Mouse (Mus musculus) CH12.LX (cell line): ENCODE measurements around the gene Ppp1r35. TPM values are rescaled to one million over a fixed set of nuclear protein-coding genes. Genes with fewer than 3 reads are reported as not detected.

Source experiments
- DNase-seq: peaks from one replicate; pipeline ENCODE4 v3.0.0-alpha.2; 2013; ENCODE audit errors: extremely low read depth
- H3K27ac ChIP-seq: 2 replicates; pipeline ENCODE4 v1.5.1; 2012; ENCODE audit warnings: low read depth, mild to moderate bottlenecking, control low read depth, moderate library complexity; ENCODE audit not compliant: insufficient read depth
- H3K27me3 ChIP-seq: replicated peaks from 2 replicates; pipeline ENCODE3; 2012; ENCODE audit warnings: inconsistent platforms
- H3K36me3 ChIP-seq, 2 experiments: replicated peaks in 1 of 2; 2 replicates each; pipeline versions ENCODE3 to v1.6.1; 2012; ENCODE audit warnings: inconsistent platforms in 1 of 2, low read length in 1 of 2, mild to moderate bottlenecking in 1 of 2, mixed read lengths in 1 of 2, moderate library complexity in 1 of 2; ENCODE audit not compliant: control insufficient read depth in 1 of 2, insufficient read depth in 1 of 2
- H3K4me1 ChIP-seq, 2 experiments: 2 replicates each; pipeline ENCODE4 v1.6.1; 2012; ENCODE audit warnings: inconsistent platforms in 1 of 2, moderate library complexity in 1 of 2; ENCODE audit not compliant: insufficient read depth in 2 of 2, control insufficient read depth in 1 of 2
- H3K4me2 ChIP-seq: 2 replicates; pipeline ENCODE4 v1.6.1; 2012; ENCODE audit warnings: low read depth, mild to moderate bottlenecking, control low read depth; ENCODE audit not compliant: poor library complexity, insufficient read depth, severe bottlenecking
- H3K4me3 ChIP-seq, 3 experiments: fragments of 150-350 bp in 1 of 3; sonication (generic) in 1 of 3; replicated peaks in 1 of 3; 2 replicates each; pipeline versions ENCODE3 to v1.5.1; 2011 to 2012; ENCODE audit warnings: low read depth in 2 of 3, low read length in 2 of 3, mild to moderate bottlenecking in 2 of 3, moderate library complexity in 2 of 3, control low read depth in 1 of 3, improper control_type of control experiment in 1 of 3, inconsistent platforms in 1 of 3, mixed read lengths in 1 of 3; ENCODE audit not compliant: poor library complexity in 1 of 3
- H3K79me2 ChIP-seq: replicated peaks from 2 replicates; pipeline ENCODE4 v1.6.1; 2012; ENCODE audit warnings: mild to moderate bottlenecking, moderate library complexity; ENCODE audit not compliant: control insufficient read depth, poor library complexity, insufficient read depth, severe bottlenecking; ENCODE audit errors: extremely low read depth
- H3K9ac ChIP-seq: 2 replicates; pipeline ENCODE4 v1.6.1; 2012; ENCODE audit warnings: low read depth, mild to moderate bottlenecking, control low read depth, moderate library complexity; ENCODE audit not compliant: insufficient read depth
- H3K9me3 ChIP-seq: replicated peaks from 2 replicates; pipeline ENCODE3; 2012; ENCODE audit warnings: low read length, inconsistent platforms, mixed read lengths
- BHLHE40 ChIP-seq: IDR thresholded peaks from 2 replicates; pipeline ENCODE4 v1.6.1; 2011; ENCODE audit warnings: mild to moderate bottlenecking, low read depth, low read length, improper control_type of control experiment
- CHD2 ChIP-seq: IDR thresholded peaks from 2 replicates; pipeline ENCODE4 v1.6.1; 2011; ENCODE audit warnings: low read length, improper control_type of control experiment
- CTCF ChIP-seq, 2 experiments: IDR thresholded peaks in 1 of 2; conservative IDR thresholded peaks in 1 of 2; 2 replicates each; pipeline ENCODE4 v1.5.1; 2011 to 2012; ENCODE audit warnings: low read depth in 2 of 2, low read length in 2 of 2, improper control_type of control experiment in 1 of 2, inconsistent platforms in 1 of 2, mild to moderate bottlenecking in 1 of 2, moderate library complexity in 1 of 2
- E2F4 ChIP-seq: IDR thresholded peaks from 2 replicates; pipeline ENCODE4 v1.6.1; 2011; ENCODE audit warnings: low read depth, low read length, improper control_type of control experiment; ENCODE audit not compliant: insufficient replicate concordance
- EP300 ChIP-seq: IDR thresholded peaks from 2 replicates; pipeline ENCODE4 v1.6.1; 2011; ENCODE audit warnings: low read length, improper control_type of control experiment
- ETS1 ChIP-seq: conservative IDR thresholded peaks from 2 replicates; pipeline ENCODE4 v1.6.1; 2012; ENCODE audit warnings: low read depth, mild to moderate bottlenecking, inconsistent platforms, low read length, improper control_type of control experiment, moderate library complexity
- IRF4 ChIP-seq: IDR thresholded peaks from 2 replicates; pipeline ENCODE4 v1.6.1; 2014; ENCODE audit warnings: low read depth, mild to moderate bottlenecking, inconsistent platforms, low read length, improper control_type of control experiment
- JUN ChIP-seq: IDR thresholded peaks from 2 replicates; pipeline ENCODE4 v1.6.1; 2011; ENCODE audit warnings: low read depth, mild to moderate bottlenecking, low read length, improper control_type of control experiment, moderate library complexity; ENCODE audit not compliant: insufficient read depth
- JUND ChIP-seq: conservative IDR thresholded peaks from 2 replicates; pipeline ENCODE4 v1.6.1; 2011; ENCODE audit warnings: low read depth, low read length, improper control_type of control experiment
- MAX ChIP-seq: IDR thresholded peaks from 2 replicates; pipeline ENCODE4 v1.6.1; 2011; ENCODE audit warnings: low read length, improper control_type of control experiment
- MXI1 ChIP-seq: IDR thresholded peaks from 2 replicates; pipeline ENCODE4 v1.6.1; 2011; ENCODE audit warnings: mild to moderate bottlenecking, low read depth, low read length, improper control_type of control experiment
- MYC ChIP-seq: IDR thresholded peaks from 2 replicates; pipeline ENCODE4 v1.6.1; 2011; ENCODE audit warnings: low read depth, mild to moderate bottlenecking, improper control_type of control experiment, low read length
- PAX5 ChIP-seq: IDR thresholded peaks from 2 replicates; pipeline ENCODE4 v1.6.1; 2012; ENCODE audit warnings: low read length, inconsistent platforms, mixed read lengths
- POLR2AphosphoS2 ChIP-seq: IDR thresholded peaks from 2 replicates; pipeline ENCODE4 v1.6.1; 2011; ENCODE audit warnings: low read depth, low read length, improper control_type of control experiment
- SIN3A ChIP-seq: IDR thresholded peaks from 2 replicates; pipeline ENCODE4 v1.6.1; 2012; ENCODE audit warnings: low read length, improper control_type of control experiment, inconsistent platforms
- SMC3 ChIP-seq: IDR thresholded peaks from 2 replicates; pipeline ENCODE4 v1.6.1; 2011; ENCODE audit warnings: low read depth, low read length, improper control_type of control experiment
- TCF12 ChIP-seq: IDR thresholded peaks from 2 replicates; pipeline ENCODE4 v1.6.1; 2014; ENCODE audit warnings: low read depth, mild to moderate bottlenecking, inconsistent platforms, low read length, improper control_type of control experiment
- USF2 ChIP-seq: conservative IDR thresholded peaks from 2 replicates; pipeline ENCODE4 v1.6.1; 2011; ENCODE audit warnings: low read depth, low read length, improper control_type of control experiment
- ZC3H11A ChIP-seq: IDR thresholded peaks from 2 replicates; pipeline ENCODE4 v1.6.1; 2012; ENCODE audit warnings: low read depth, mild to moderate bottlenecking, inconsistent platforms, low read length, improper control_type of control experiment
- ZMIZ1 ChIP-seq: IDR thresholded peaks from 2 replicates; pipeline ENCODE4 v1.6.1; 2012; ENCODE audit warnings: low read depth, mild to moderate bottlenecking, inconsistent platforms, low read length, improper control_type of control experiment
- dilution Hi-C: fragments of 300-500 bp; cut with MboI; formaldehyde crosslinking; loops from 2 replicates; pipeline ENCODE4 v1.14.3; 2020; ENCODE audit warnings: low sequenced_read_pairs; ENCODE audit not compliant: extremely low pct_unique_long_range_greater_than_20kb, extremely low pct_ligation_motif_present
- in situ Hi-C: fragments of 300-500 bp; cut with MboI; formaldehyde crosslinking; loops from 3 replicates; pipeline ENCODE4 v1.14.3; 2019; ENCODE audit warnings: low sequenced_read_pairs, low pct_ligation_motif_present, low pct_unique_long_range_greater_than_20kb, mixed read lengths
- polyA plus RNA-seq: library from polyadenylated mRNA; unstranded; fragments of >175 nt; gene quantifications from 2 replicates; pipeline ENCODE4 v1.2.1, GENCODE M21; 2012; ENCODE audit warnings: low read depth; ENCODE audit not compliant: insufficient read length
- total RNA-seq, 2 experiments: library from RNA; depleted of rRNA; stranded (reverse); fragments of 300-350 nt in 1 of 2; fragments of >200 nt in 1 of 2; gene quantifications; 2 replicates each; pipeline ENCODE4 v1.2.3; 2012 to 2014

Ppp1r35 gene
- total and polyA plus RNA-seq, 3 experiments: 17.3 to 34.6 (median 23.3) TPM

GRCm38 (mm10) chr5:137772755-137773154 is 5.9 kb upstream of the Ppp1r35 start:
- no peak for TF ChIP-seq IRF4
- Histone ChIP-seq H3K9ac (no peak overlapping the region), H3K9me3 (no peaks in the 10 kb centered on the region), H3K36me3 (peaks cover 0 to 2% of the 10 kb centered on the region in 2 experiments), H3K4me1 (peaks cover 5 to 22% of the 10 kb centered on the region in 2 experiments; a peak in 2 of 4 replicates), H3K27me3 (no peaks in the 10 kb centered on the region), H3K4me3 (no peak overlapping the region), H3K27ac (no peak overlapping the region), H3K4me2 (no peak overlapping the region), H3K79me2 (no peaks in the 10 kb centered on the region)
- dilution Hi-C loops: no loop called here
- in situ Hi-C loops: loop anchor here (25.0 kb wide), 1 partner anchor 260 kb away; the partner anchor contains the start of genes Gigyf1 and Pop7
- no peak for DNase-seq

GRCm38 (mm10) chr5:137775587-137776290 is 2.9 kb upstream of the Ppp1r35 start:
- H3K27ac ChIP-seq: no peak overlapping the region

GRCm38 (mm10) chr5:137776408-137776918 is 2.2 kb upstream of the Ppp1r35 start:
- H3K27ac ChIP-seq: no peak overlapping the region
- peaks cover 8% of the 10 kb centered on the region for H3K79me2 ChIP-seq
- H3K4me3 ChIP-seq: no peak overlapping the region
- H3K9ac ChIP-seq: no peak overlapping the region
- H3K4me2 ChIP-seq: peak overlapping the region; percentile 22; the same call in 1 of the 2 replicates
- peaks cover 8 to 18% of the 10 kb centered on the region in 2 experiments for H3K36me3 ChIP-seq
- dilution Hi-C loops: no loop called here
- in situ Hi-C loops: no loop called here
- DNase-seq: peak; percentile 60
- peaks cover 2 to 38% of the 10 kb centered on the region in 2 experiments; a peak in 2 of 4 replicates for H3K4me1 ChIP-seq
- H3K9me3 ChIP-seq: no peaks in the 10 kb centered on the region
- TF ChIP-seq EP300 (no peak), JUN (no peak), MAX (no peak), BHLHE40 (no peak), ZC3H11A (no peak), SMC3 (no peak), JUND (no peak), MXI1 (no peak), PAX5 (no peak), MYC (no peak), CTCF (conservative IDR thresholded peaks at IDR 0.05 in 1 of 2, IDR thresholded peaks at IDR 0.05 in 1 of 2; ENCODE audit: low read depth in 2 of 2, low read length in 2 of 2) (no peak), ZMIZ1 (no peak), SIN3A (no peak), USF2 (no peak)
- TF ChIP-seq, all 38 proteins: peak for 0
- H3K27me3 ChIP-seq: no peaks in the 10 kb centered on the region

More at GRCm38 (mm10) chr5:137775587-137776290, 2.9 kb upstream of the Ppp1r35 start:
- Histone ChIP-seq H3K9ac (no peak overlapping the region), H3K4me3 (no peak overlapping the region), H3K36me3 (peaks cover 4 to 12% of the 10 kb centered on the region in 2 experiments), H3K9me3 (no peaks in the 10 kb centered on the region), H3K27me3 (no peaks in the 10 kb centered on the region), H3K79me2 (peaks cover 8% of the 10 kb centered on the region), H3K4me1 (peaks cover 2 to 36% of the 10 kb centered on the region in 2 experiments; a peak in 2 of 4 replicates), H3K4me2 (no peak overlapping the region)
- dilution Hi-C loops: no loop called here
- DNase-seq: no peak
- in situ Hi-C loops: no loop called here
- TF ChIP-seq CHD2 (no peak), USF2 (no peak), CTCF (conservative IDR thresholded peaks at IDR 0.05 in 1 of 2, IDR thresholded peaks at IDR 0.05 in 1 of 2; ENCODE audit: low read depth in 2 of 2, low read length in 2 of 2) (no peak), ETS1 (no peak), E2F4 (no peak), POLR2AphosphoS2 (no peak), ZMIZ1 (no peak), IRF4 (no peak), JUND (no peak), TCF12 (no peak)
- TF ChIP-seq, all 38 proteins: peak for 0
